Mouse (Mus musculus) cerebellum, adult 8-10 months (tissue): ENCODE measurements around the gene Zfp566.

ENCODE experiments used
- DNase-seq: peaks from one replicate; pipeline ENCODE4 v3.0.0; 2022

Zfp566 gene

DNA sequence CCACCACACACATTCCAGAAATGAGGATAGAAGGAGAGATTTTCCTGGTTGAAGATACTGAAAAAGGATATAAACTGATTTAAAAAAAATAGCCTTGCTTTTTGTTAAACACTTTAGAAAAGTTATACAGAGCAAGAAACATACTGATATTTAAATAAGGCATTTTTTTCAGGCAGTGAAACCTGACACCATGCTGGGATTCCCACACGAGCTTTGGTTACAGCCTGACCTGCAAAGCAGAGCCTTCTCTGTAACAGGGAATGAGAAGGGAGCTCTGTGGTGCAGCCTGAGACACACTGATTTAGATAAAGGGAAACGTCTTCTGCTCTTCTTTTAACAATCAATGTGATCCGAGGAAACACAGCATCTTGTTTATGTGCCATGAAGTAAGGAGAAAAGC is 36.7 kb downstream of the Zfp566 start:
- no peak for DNase-seq

DNA sequence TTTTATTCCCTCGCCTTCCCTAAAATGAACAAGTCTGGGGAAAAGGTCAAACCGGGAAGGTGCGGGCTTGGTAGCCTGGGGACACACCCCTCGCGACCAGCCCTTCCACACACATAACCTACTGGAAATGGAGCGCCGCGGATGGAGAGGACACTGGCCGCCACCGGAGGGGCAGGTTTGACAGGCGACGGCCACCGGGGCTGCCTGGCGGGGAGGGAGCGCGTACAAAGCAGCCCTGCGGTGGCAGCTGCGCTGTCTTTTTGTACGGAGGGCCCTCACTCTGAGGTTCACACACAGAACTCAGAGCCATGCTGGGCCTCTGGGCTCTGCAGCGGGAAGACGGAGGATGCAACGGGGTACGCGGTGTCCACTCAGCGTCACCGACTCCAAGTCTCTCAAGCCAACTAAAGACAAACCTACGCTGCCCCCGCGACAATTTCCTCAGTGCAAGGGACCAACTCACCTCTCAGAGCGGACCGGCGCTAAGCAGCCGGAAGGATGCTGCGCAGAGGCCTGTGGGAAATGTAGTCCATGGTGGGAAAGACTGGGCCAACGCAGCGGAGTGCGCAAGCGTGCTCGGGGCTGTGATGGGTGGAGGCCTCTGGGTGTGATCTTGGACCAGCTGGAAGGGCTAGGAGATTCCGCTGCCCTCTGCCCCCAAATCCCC is 39.3 kb downstream of the Zfp566 start, which contains the start of gene Zfp14:
Gene Zfp14 (minus strand): TSS at position 499 of the 667 bp plus-strand sequence.
- DNase-seq: peak; percentile 91

DNA sequence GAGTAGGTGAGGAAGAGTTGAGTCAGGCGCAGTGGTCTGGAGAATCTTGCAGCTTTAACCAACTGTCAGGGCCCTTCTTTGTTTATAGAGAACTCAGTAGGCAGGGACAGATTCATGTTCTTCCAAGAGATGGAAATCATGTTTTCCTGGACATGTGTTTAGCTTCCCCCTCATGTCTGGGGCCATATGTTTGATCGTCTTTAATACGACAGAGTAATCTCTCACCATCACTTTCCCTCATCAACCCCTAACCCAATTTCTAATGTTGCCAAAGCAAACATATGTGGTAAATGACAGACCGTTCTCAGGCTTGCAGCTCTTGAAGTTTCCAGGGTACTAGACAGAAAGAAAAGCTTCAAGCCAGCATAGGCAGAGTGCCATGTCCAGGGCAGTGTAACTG is 42.2 kb downstream of the Zfp566 start:
- DNase-seq: no peak

DNA sequence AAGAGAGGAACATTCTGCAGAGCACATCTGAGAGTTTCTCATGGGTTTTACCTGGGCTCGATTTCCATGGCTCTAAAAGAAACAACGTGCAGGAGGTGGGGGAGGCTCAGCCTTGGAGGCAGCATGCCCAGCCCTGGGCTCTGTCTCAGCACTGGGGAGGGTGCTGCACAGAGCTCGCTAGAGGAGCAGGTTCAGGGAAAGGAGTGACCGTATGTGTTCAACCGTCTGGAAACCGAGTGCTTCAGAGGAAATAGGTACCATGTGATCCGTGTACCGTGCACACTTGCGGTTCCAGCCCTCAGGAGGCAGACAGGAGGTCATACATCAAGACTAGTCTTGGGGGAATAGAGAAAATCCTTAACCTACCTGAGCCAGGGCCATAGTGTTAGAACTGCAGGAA is 46.0 kb downstream of the Zfp566 start:
- no peak for DNase-seq

DNA sequence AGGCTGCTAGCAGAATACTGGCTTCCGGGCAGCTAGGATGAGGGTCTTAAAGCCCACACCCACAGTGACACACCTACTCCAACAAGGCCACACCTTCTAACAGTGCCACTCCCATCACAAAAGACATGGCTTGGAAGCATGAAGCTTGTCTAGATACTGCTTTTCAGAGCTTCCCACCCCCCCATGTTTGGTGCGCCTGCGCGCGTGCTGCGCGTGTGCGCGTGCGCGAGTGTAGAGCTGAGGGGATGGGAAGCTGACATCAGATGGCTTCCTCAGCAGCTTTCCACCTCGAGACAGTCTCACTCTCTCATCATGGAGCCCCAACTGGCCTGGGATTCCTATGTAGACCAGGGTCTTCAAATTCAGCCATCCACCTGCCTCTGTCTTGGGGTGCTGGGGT is 56.0 kb downstream of the Zfp566 start:
- DNase-seq: no peak

DNA sequence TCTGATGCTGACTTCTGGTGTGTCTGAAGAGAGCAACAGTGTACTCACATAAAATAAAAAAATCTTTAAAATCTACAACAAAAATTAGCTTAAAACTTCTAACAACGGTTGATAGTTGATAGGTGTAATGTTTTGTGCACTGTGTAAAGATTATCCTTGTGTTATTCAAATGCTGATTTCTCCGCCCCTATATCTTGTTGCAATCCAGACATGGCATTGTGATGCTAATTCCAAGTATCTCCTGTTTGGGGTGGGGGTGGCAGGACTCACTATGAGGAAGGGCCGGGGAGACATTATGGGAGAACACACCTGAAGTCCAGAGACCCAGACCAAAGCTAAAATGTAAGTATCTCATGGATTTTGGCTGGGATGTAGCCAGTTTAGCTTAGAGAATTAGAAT is 58.9 kb downstream of the Zfp566 start:
- no peak for DNase-seq

DNA sequence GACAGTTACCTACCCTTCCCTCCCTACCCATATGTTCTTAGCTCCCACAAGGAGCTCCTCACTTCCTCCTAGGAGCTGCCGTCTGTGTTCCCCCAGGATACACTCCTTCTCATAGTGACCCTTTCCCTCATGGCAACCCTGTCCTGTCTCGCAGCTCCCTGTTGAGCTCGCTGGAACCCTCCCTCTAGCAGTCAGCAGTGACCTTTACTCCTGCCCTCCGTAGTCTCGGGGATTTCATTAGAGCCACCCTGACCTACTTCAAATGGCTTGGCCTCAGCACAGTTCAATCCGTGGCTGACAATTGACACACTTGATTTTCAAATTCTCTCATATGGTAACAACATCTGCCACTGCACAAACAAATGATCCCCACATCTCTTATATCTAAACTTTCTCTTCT is 59.6 kb downstream of the Zfp566 start:
- DNase-seq: no peak

DNA sequence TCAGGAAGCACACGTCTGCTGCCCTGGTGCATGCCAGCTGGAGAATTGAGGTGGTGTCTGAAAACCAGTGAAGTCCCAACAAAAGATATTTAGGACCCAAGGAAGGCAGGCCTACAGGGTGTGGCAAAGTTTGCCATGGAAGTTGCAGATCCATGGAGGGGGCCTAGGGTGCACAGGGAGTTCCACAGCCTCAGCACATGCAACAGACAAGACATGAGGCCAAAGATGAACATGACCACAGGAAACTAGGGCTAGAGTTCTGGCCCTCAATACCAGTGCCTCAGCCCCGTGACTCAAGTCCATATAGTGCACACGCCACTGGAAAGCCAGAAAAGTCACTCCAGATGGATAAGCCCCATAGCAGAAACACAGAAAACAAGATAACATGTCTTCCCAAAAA is 61.8 kb downstream of the Zfp566 start:
- DNase-seq: no peak
